Mouse (Mus musculus): ENCODE measurements around the gene Hs6st1. TPM values are rescaled to one million over a fixed set of nuclear protein-coding genes. Genes with fewer than 3 reads are reported as not detected.

The Hs6st1 gene
- polyA plus RNA-seq, 1 experiment = 66.6 TPM

GRCm38 (mm10) chr1:36140311-36140710 is 72.1 kb downstream of the Hs6st1 start:
- Histone ChIP-seq H3K36me3 (ENCODE audit: control insufficient read depth, insufficient read depth) (peaks cover 16% of the 10 kb centered on the region), H3K79me2 (ENCODE audit: control insufficient read depth, insufficient read depth) (no peaks in the 10 kb centered on the region)

DNA sequence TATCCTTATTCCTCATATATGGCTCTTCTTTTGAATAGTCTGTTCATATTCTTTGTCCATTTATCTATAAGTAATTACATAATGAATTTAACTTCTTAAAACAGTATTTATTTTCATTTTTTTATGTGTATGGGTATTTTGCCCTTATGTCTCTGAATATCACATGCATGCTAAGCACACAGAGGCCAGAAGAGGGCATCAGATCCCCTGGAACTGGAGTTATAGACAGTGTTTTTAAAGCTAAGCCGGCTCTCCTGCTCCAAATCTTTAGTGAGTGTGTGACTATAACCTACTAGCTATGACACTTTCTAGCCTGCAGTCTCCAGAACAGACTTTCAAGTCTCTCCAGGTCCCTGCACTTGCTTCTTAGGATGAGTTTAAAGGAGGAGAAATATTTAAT is 76.8 kb downstream of the Hs6st1 start:
- Histone ChIP-seq H3K27me3 (ENCODE audit: control insufficient read depth, insufficient read depth, insufficient read length) (no peaks in the 10 kb centered on the region), H3K36me3 (ENCODE audit: control insufficient read depth, insufficient read depth) (peaks cover 41% of the 10 kb centered on the region), H3K79me2 (ENCODE audit: control insufficient read depth, insufficient read depth) (no peaks in the 10 kb centered on the region), H3K4me2 (ENCODE audit: low read depth) (no peak overlapping the region), H3ac (ENCODE audit: control insufficient read depth, insufficient read length) (no peak overlapping the region), H3K4me3 (no peak overlapping the region)
- TF ChIP-seq MYOD1 (IDR thresholded peaks at IDR 0.05; ENCODE audit: control insufficient read depth in 1 of 3, insufficient read length in 2 of 3, low read depth in 2 of 3) (no peak), E2F4 (IDR thresholded peaks at IDR 0.05; ENCODE audit: insufficient read depth) (no peak), TCF12 (IDR thresholded peaks at IDR 0.05; ENCODE audit: insufficient read depth, poor library complexity, severe bottlenecking) (no peak), USF1 (IDR thresholded peaks at IDR 0.05; ENCODE audit: low read depth) (no peak), REST (IDR thresholded peaks at IDR 0.05; ENCODE audit: insufficient read depth, insufficient read length) (no peak)

More at GRCm38 (mm10) chr1:36140311-36140710, 72.1 kb downstream of the Hs6st1 start:
- no peak for TF ChIP-seq E2F4 (IDR thresholded peaks at IDR 0.05; ENCODE audit: insufficient read depth)
- TF ChIP-seq SRF (IDR thresholded peaks at IDR 0.05; ENCODE audit: control insufficient read depth, insufficient read length, low read depth) = no peak
- no peak for TF ChIP-seq MYOD1 (IDR thresholded peaks at IDR 0.05; ENCODE audit: control insufficient read depth in 1 of 3, insufficient read length in 2 of 3, low read depth in 2 of 3)
- Histone ChIP-seq H3K4me2 (ENCODE audit: low read depth) (no peak overlapping the region), H3ac (ENCODE audit: control insufficient read depth, insufficient read length) (no peak overlapping the region), H3K27me3 (ENCODE audit: control insufficient read depth, insufficient read depth, insufficient read length) (no peaks in the 10 kb centered on the region), H3K4me3 (no peak overlapping the region)

DNA sequence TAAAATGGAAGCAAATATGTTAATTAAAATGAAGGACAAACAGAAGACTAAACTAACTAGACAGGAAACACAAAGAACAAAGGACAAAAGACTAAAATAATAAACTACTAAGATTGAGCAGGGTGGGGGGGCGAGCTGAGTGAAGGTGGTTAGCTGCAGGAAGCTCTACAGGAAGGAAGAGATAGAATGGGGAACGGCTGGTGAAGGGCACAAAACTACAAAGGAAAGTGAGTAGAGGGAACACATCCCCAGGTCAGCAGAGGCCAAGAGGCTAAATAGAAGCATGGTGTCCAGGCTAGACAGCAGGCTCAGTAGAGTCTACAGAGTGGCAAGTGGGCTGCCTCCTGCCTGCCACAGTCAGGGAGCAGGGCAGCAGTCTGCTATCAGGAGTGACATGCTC is 80.6 kb downstream of the Hs6st1 start:
- H3ac ChIP-seq (ENCODE audit: control insufficient read depth, insufficient read length) = no peak overlapping the region
- peaks cover 52% of the 10 kb centered on the region for H3K36me3 ChIP-seq (ENCODE audit: control insufficient read depth, insufficient read depth)
- no peak overlapping the region for H3K4me2 ChIP-seq (ENCODE audit: low read depth)
- TF ChIP-seq MYOD1 (IDR thresholded peaks at IDR 0.05; ENCODE audit: control insufficient read depth in 1 of 3, insufficient read length in 2 of 3, low read depth in 2 of 3) = no peak
- TF ChIP-seq TCF12 (IDR thresholded peaks at IDR 0.05; ENCODE audit: insufficient read depth, poor library complexity, severe bottlenecking) = no peak
- TF ChIP-seq TCF3 (IDR thresholded peaks at IDR 0.05; ENCODE audit: insufficient read length, low read depth) = no peak
- TF ChIP-seq CEBPB (IDR thresholded peaks at IDR 0.05; ENCODE audit: insufficient read depth, poor library complexity, severe bottlenecking) = no peak
- TF ChIP-seq POLR2A (IDR thresholded peaks at IDR 0.05; ENCODE audit: insufficient read length, low read depth) = no peak
- no peak for TF ChIP-seq POLR2AphosphoS2 (IDR thresholded peaks at IDR 0.05; ENCODE audit: insufficient read length, low read depth)
- no peak for TF ChIP-seq USF1 (IDR thresholded peaks at IDR 0.05; ENCODE audit: low read depth)
- TF ChIP-seq REST (IDR thresholded peaks at IDR 0.05; ENCODE audit: insufficient read depth, insufficient read length) = no peak
- TF ChIP-seq SRF (IDR thresholded peaks at IDR 0.05; ENCODE audit: control insufficient read depth, insufficient read length, low read depth) = no peak
- no peak for TF ChIP-seq MAX (IDR thresholded peaks at IDR 0.05; ENCODE audit: low read depth)
- TF ChIP-seq E2F4 (IDR thresholded peaks at IDR 0.05; ENCODE audit: insufficient read depth) = no peak
- TF ChIP-seq MYOG (IDR thresholded peaks at IDR 0.05; ENCODE audit: control insufficient read depth in 1 of 3, insufficient read depth in 1 of 3, insufficient read length in 2 of 3, low read depth in 2 of 3) = no peak
- no peaks in the 10 kb centered on the region for H3K27me3 ChIP-seq (ENCODE audit: control insufficient read depth, insufficient read depth, insufficient read length)
- no peak overlapping the region for H3K4me3 ChIP-seq
- no peaks in the 10 kb centered on the region for H3K79me2 ChIP-seq (ENCODE audit: control insufficient read depth, insufficient read depth)

GRCm38 (mm10) chr1:36149411-36149810 is 81.2 kb downstream of the Hs6st1 start:
- no peaks in the 10 kb centered on the region for H3K27me3 ChIP-seq (ENCODE audit: control insufficient read depth, insufficient read depth, insufficient read length)
- H3K4me3 ChIP-seq = no peak overlapping the region
- H3K79me2 ChIP-seq (ENCODE audit: control insufficient read depth, insufficient read depth) = no peaks in the 10 kb centered on the region
- no peak overlapping the region for H3ac ChIP-seq (ENCODE audit: control insufficient read depth, insufficient read length)
- peaks cover 49% of the 10 kb centered on the region for H3K36me3 ChIP-seq (ENCODE audit: control insufficient read depth, insufficient read depth)
- TF ChIP-seq MAX (IDR thresholded peaks at IDR 0.05; ENCODE audit: low read depth) (no peak), MYOG (IDR thresholded peaks at IDR 0.05; ENCODE audit: control insufficient read depth in 1 of 3, insufficient read depth in 1 of 3, insufficient read length in 2 of 3, low read depth in 2 of 3) (peak in 1 of 3 experiments; percentile 51), MYOD1 (IDR thresholded peaks at IDR 0.05; ENCODE audit: control insufficient read depth in 1 of 3, insufficient read length in 2 of 3, low read depth in 2 of 3) (peak in 2 of 3 experiments; percentile 25 to 38)
- H3K4me2 ChIP-seq (ENCODE audit: low read depth) = no peak overlapping the region

Other genes with a start within 250 kb of the Hs6st1 start
- gene Uggt1, start 176.3 kb downstream of the Hs6st1 start, polyA plus RNA-seq (2012; fragmentation: generic; extraction: Trizol) = 24.3 TPM
- gene Neurl3, start 206.3 kb downstream of the Hs6st1 start, polyA plus RNA-seq (2012; fragmentation: generic; extraction: Trizol) = 0.11 TPM
- 65.8 TPM for gene Arid5a, start 239.3 kb downstream of the Hs6st1 start, polyA plus RNA-seq (2012; fragmentation: generic; extraction: Trizol)

Measured in myocyte (in vitro differentiated cells).